Mouse (Mus musculus): ENCODE measurements around the gene Ifitm1. TPM values are rescaled to one million over a fixed set of nuclear protein-coding genes. Genes with fewer than 3 reads are reported as not detected.
A peak's percentile ranks its signal among the peaks of the same experiment; 100 is the strongest.

The Ifitm1 gene
- polyA plus RNA-seq, 2 experiments, result 30.9 to 35.7 TPM

DNA sequence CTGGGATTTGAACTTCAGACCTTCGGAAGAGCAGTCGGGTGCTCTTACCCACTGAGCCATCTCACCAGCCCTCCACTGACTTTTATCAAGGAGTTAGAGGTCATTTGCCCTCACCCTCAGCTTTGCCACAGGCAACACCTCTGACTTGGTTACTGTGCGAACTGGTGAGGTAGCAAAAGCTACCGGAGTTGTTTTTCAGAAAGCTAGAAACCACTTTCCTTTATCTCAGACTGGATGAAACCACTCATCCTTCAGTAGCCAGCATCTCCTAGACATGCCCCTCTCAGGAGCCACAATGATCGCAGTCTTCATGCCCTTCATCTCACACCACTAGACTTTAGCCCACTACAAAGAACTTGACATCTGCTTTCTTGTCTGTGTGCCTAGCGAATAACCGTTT lies 15.9 kb downstream of the Ifitm1 start:
- H3K27me3 ChIP-seq (ENCODE audit: control insufficient read depth, insufficient read depth, low read length), result no peaks in the 10 kb centered on the region
- WGBS (ENCODE audit: insufficient replicate concordance), result 48% methylated on average over 7 of the region's 7 CpGs
- ATAC-seq (ENCODE audit: insufficient read depth) (no peak), DNase-seq (ENCODE audit: low read depth in 3 of 3, low spot score in 3 of 3) (no peak)
- peaks cover 0 to 7% of the 10 kb centered on the region in 2 experiments; a peak in 2 of 4 replicates for H3K4me1 ChIP-seq (replicated peaks; ENCODE audit: control insufficient read depth in 2 of 2, insufficient read depth in 2 of 2, low read length in 1 of 2)
- no peak overlapping the region for H3K4me2 ChIP-seq (ENCODE audit: low read depth)
- H3K9ac ChIP-seq (replicated peaks), result no peak overlapping the region
- no peak overlapping the region for H3K4me3 ChIP-seq (ENCODE audit: insufficient read depth in 1 of 2, low read depth in 2 of 2, low read length in 2 of 2)
- TF ChIP-seq EP300 (IDR thresholded peaks at IDR 0.05; ENCODE audit: low read depth), result no peak
- no peak for TF ChIP-seq CTCF (IDR thresholded peaks at IDR 0.05; ENCODE audit: low read depth)
- H3K9me3 ChIP-seq (ENCODE audit: control insufficient read depth, low read length), result no peaks in the 10 kb centered on the region
- H3K27ac ChIP-seq, result no peak overlapping the region
- no peaks in the 10 kb centered on the region for H3K36me3 ChIP-seq (replicated peaks; ENCODE audit: control insufficient read depth, insufficient read depth, low read depth)

- WGBS (ENCODE audit: insufficient replicate concordance), result 51% methylated on average over 17 of the region's 17 CpGs
- Histone ChIP-seq H3K27me3 (ENCODE audit: control insufficient read depth, insufficient read depth, low read length) (no peaks in the 10 kb centered on the region), H3K9me3 (ENCODE audit: control insufficient read depth, low read length) (no peaks in the 10 kb centered on the region), H3K4me2 (ENCODE audit: low read depth) (no peak overlapping the region), H3K4me1 (replicated peaks; ENCODE audit: control insufficient read depth in 2 of 2, insufficient read depth in 2 of 2, low read length in 1 of 2) (peaks cover 0 to 9% of the 10 kb centered on the region in 2 experiments; a peak in 2 of 4 replicates), H3K27ac (no peak overlapping the region), H3K36me3 (replicated peaks; ENCODE audit: control insufficient read depth, insufficient read depth, low read depth) (no peaks in the 10 kb centered on the region), H3K4me3 (ENCODE audit: insufficient read depth in 1 of 2, low read depth in 2 of 2, low read length in 2 of 2) (no peak overlapping the region), H3K9ac (replicated peaks) (no peak overlapping the region)
- TF ChIP-seq CTCF (IDR thresholded peaks at IDR 0.05; ENCODE audit: low read depth) (no peak), EP300 (IDR thresholded peaks at IDR 0.05; ENCODE audit: low read depth) (no peak)
- DNase-seq (ENCODE audit: low read depth in 3 of 3, low spot score in 3 of 3) (no peak), ATAC-seq (ENCODE audit: insufficient read depth) (no peak)
Observed at GRCm38 (mm10) chr7:140987182-140988138, 20.4 kb downstream of the Ifitm1 start.

- Histone ChIP-seq H3K9ac (replicated peaks) (no peak overlapping the region), H3K4me1 (replicated peaks; ENCODE audit: control insufficient read depth in 2 of 2, insufficient read depth in 2 of 2, low read length in 1 of 2) (peaks cover 0 to 9% of the 10 kb centered on the region in 2 experiments; a peak in 2 of 4 replicates), H3K27me3 (ENCODE audit: control insufficient read depth, insufficient read depth, low read length) (no peaks in the 10 kb centered on the region), H3K36me3 (replicated peaks; ENCODE audit: control insufficient read depth, insufficient read depth, low read depth) (no peaks in the 10 kb centered on the region), H3K9me3 (ENCODE audit: control insufficient read depth, low read length) (no peaks in the 10 kb centered on the region), H3K27ac (no peak overlapping the region), H3K4me2 (ENCODE audit: low read depth) (no peak overlapping the region), H3K4me3 (ENCODE audit: insufficient read depth in 1 of 2, low read depth in 2 of 2, low read length in 2 of 2) (no peak overlapping the region)
- ATAC-seq (ENCODE audit: insufficient read depth), result no peak
- TF ChIP-seq CTCF (IDR thresholded peaks at IDR 0.05; ENCODE audit: low read depth) (no peak), EP300 (IDR thresholded peaks at IDR 0.05; ENCODE audit: low read depth) (no peak)
- WGBS (ENCODE audit: insufficient replicate concordance), result 49% methylated on average over 4 of the region's 4 CpGs
- DNase-seq (ENCODE audit: low read depth in 3 of 3, low spot score in 3 of 3), result no peak
Observed at GRCm38 (mm10) chr7:140989022-140989421, 22.0 kb downstream of the Ifitm1 start.

DNA sequence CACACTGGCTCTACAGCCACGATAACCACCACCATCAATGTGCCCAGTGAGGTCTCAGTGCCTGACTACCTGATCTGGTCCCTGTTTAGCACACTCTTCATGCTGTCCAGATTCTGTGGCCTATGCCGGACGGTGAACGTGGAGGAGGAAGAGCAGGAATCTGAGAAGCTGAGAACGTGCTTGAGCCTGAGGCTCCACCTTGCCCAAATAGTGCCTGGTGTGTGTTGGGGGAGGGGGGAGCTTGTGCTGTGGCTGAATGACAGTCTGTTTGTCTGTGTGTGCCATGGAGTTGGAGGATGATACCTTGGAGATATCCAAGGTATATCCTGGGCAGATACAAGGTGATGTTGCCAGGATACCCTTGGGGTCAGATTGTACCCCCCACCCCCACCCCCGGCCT lies 23.2 kb downstream of the Ifitm1 start:
- Histone ChIP-seq H3K9ac (replicated peaks) (no peak overlapping the region), H3K4me2 (ENCODE audit: low read depth) (no peak overlapping the region), H3K4me1 (replicated peaks; ENCODE audit: control insufficient read depth in 2 of 2, insufficient read depth in 2 of 2, low read length in 1 of 2) (peaks cover 0 to 9% of the 10 kb centered on the region in 2 experiments; a peak in 2 of 4 replicates), H3K27me3 (ENCODE audit: control insufficient read depth, insufficient read depth, low read length) (no peaks in the 10 kb centered on the region), H3K36me3 (replicated peaks; ENCODE audit: control insufficient read depth, insufficient read depth, low read depth) (no peaks in the 10 kb centered on the region), H3K9me3 (ENCODE audit: control insufficient read depth, low read length) (no peaks in the 10 kb centered on the region), H3K4me3 (ENCODE audit: insufficient read depth in 1 of 2, low read depth in 2 of 2, low read length in 2 of 2) (no peak overlapping the region), H3K27ac (no peak overlapping the region)
- ATAC-seq (ENCODE audit: insufficient read depth) (no peak), DNase-seq (ENCODE audit: low read depth in 3 of 3, low spot score in 3 of 3) (no peak)
- TF ChIP-seq EP300 (IDR thresholded peaks at IDR 0.05; ENCODE audit: low read depth) (no peak), CTCF (IDR thresholded peaks at IDR 0.05; ENCODE audit: low read depth) (no peak)
- WGBS (ENCODE audit: insufficient replicate concordance), result 20% methylated on average over 6 of the region's 6 CpGs

GRCm38 (mm10) chr7:140990622-140991021 lies 23.6 kb downstream of the Ifitm1 start:
- Histone ChIP-seq H3K9me3 (ENCODE audit: control insufficient read depth, low read length) (no peaks in the 10 kb centered on the region), H3K4me1 (replicated peaks; ENCODE audit: control insufficient read depth in 2 of 2, insufficient read depth in 2 of 2, low read length in 1 of 2) (peaks cover 0 to 9% of the 10 kb centered on the region in 2 experiments; a peak in 2 of 4 replicates), H3K4me3 (ENCODE audit: insufficient read depth in 1 of 2, low read depth in 2 of 2, low read length in 2 of 2) (no peak overlapping the region), H3K36me3 (replicated peaks; ENCODE audit: control insufficient read depth, insufficient read depth, low read depth) (no peaks in the 10 kb centered on the region), H3K4me2 (ENCODE audit: low read depth) (no peak overlapping the region), H3K9ac (replicated peaks) (no peak overlapping the region), H3K27me3 (ENCODE audit: control insufficient read depth, insufficient read depth, low read length) (no peaks in the 10 kb centered on the region), H3K27ac (no peak overlapping the region)
- ATAC-seq (ENCODE audit: insufficient read depth) (peak; percentile 41; the same call in 1 of the 2 replicates), DNase-seq (ENCODE audit: low read depth in 3 of 3, low spot score in 3 of 3) (no peak)
- TF ChIP-seq CTCF (IDR thresholded peaks at IDR 0.05; ENCODE audit: low read depth) (no peak), EP300 (IDR thresholded peaks at IDR 0.05; ENCODE audit: low read depth) (no peak)
- WGBS (ENCODE audit: insufficient replicate concordance), result 21% methylated on average over 5 of the region's 5 CpGs

Measured in liver, embryonic 14.5 days (tissue).